Mouse (Mus musculus) hindbrain, embryonic 15.5 days (tissue): ENCODE data around the gene Cenpl. TPM values are rescaled to one million over a fixed set of nuclear protein-coding genes. Genes with fewer than 3 reads are reported as not detected.

Source experiments
- ATAC-seq: fragments of 200-750 bp; cut with Nextera tagmentation; 2 replicates; pipeline ENCODE4 v1.8.0; 2017; ENCODE audit warnings: low read depth, moderate number of reproducible peaks, moderate TSS enrichment; ENCODE audit not compliant: low FRiP score
- H3K27ac ChIP-seq: fragments of 300-500 bp; sonication (generic); replicated peaks from 2 replicates; pipeline ENCODE4 v1.5.1; 2015; ENCODE audit warnings: mild to moderate bottlenecking, inconsistent platforms
- H3K27me3 ChIP-seq: fragments of 300-500 bp; sonication (generic); 2 replicates; pipeline ENCODE4 v1.6.1; 2015; ENCODE audit warnings: control low read depth, inconsistent platforms
- H3K36me3 ChIP-seq: fragments of 300-500 bp; sonication (generic); 2 replicates; pipeline ENCODE4 v1.6.1; 2015; ENCODE audit warnings: control low read depth, inconsistent platforms
- H3K4me1 ChIP-seq: fragments of 300-500 bp; sonication (generic); replicated peaks from 2 replicates; pipeline ENCODE4 v1.6.1; 2015; ENCODE audit warnings: control low read depth, inconsistent platforms
- H3K4me2 ChIP-seq: fragments of 300-500 bp; sonication (generic); 2 replicates; pipeline ENCODE4 v1.6.1; 2015; ENCODE audit warnings: moderate library complexity, mild to moderate bottlenecking, inconsistent platforms
- H3K4me3 ChIP-seq: fragments of 300-500 bp; sonication (generic); 2 replicates; pipeline ENCODE4 v1.5.1; 2015; ENCODE audit warnings: mild to moderate bottlenecking, inconsistent platforms
- H3K9ac ChIP-seq: fragments of 300-500 bp; sonication (generic); 2 replicates; pipeline ENCODE4 v1.6.1; 2015; ENCODE audit warnings: inconsistent platforms
- H3K9me3 ChIP-seq: fragments of 300-500 bp; sonication (generic); 2 replicates; pipeline ENCODE4 v1.6.1; 2016; ENCODE audit warnings: control low read depth, inconsistent platforms
- WGBS: fragments of 180-500 bp; shearing (Covaris S2); methylation state at CpG from one replicate; pipeline ENCODE4 v1.1.7; 2015; 5-methylcytosine and 5-hydroxymethylcytosine counted together
- polyA plus RNA-seq: library from polyadenylated mRNA; unstranded; fragments of >200 nt; fragmentation: Nextera tagmentation; extraction: Ambion mirVana; gene quantifications from 2 replicates; pipeline ENCODE4 v1.2.1, GENCODE M21; 2015

The Cenpl gene
- polyA plus RNA-seq, 1 experiment from 2014 or later = 9.8 TPM

DNA sequence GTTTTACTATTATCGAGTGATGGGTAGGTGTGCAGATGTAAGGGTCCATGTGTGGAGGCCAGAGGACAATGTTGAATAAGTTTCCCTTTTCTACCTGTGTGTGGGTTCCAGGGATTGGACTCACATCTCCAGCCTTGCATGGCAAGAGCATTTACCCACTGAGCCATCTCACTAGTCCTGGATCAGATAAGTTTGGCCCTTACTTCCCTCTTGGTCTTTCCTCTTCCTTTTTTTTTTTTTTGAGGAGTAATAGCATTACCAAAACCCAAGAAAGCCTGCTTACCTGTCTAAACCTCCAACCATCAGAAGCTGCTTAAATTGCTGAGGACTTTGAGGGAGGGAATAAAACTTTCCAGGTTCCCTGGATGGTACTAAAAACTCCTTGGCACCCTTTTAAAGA lies 13.3 kb upstream of the Cenpl start:
- ATAC-seq = no peak
- peaks cover 31% of the 10 kb centered on the region for H3K36me3 ChIP-seq
- WGBS = 100% methylated on average over 1 of the region's 1 CpGs

DNA sequence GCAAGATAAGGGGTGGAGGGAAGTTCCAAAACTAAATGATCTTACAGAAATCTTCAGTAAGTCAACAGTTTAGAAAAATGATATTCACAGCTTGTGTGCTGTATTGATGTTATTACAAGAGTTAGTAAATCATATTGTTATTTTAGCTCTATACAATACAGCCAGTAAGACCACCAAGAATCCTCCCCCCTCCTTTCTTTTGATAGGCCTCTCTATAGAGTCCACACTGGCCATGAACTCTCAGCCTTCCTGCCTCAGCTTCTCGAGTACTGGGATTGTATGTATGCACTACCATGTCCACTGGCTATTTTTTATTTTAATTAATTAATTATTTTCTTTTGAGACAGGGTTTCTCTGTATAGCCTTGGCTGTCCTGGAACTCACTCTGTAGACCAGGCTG lies 7.2 kb upstream of the Cenpl start:
- H3K27ac ChIP-seq = no peak overlapping the region
- no peaks in the 10 kb centered on the region for H3K27me3 ChIP-seq
- H3K4me3 ChIP-seq = no peak overlapping the region
- no peak overlapping the region for H3K9ac ChIP-seq
- H3K4me1 ChIP-seq = no peaks in the 10 kb centered on the region
- WGBS = 90% methylated on average over 1 of the region's 1 CpGs
- peaks cover 13% of the 10 kb centered on the region for H3K36me3 ChIP-seq
- no peak overlapping the region for H3K4me2 ChIP-seq
- no peak for ATAC-seq
- no peaks in the 10 kb centered on the region for H3K9me3 ChIP-seq

More for the DNA sequence above, 13.3 kb upstream of the Cenpl start:
- Histone ChIP-seq H3K9ac (no peak overlapping the region), H3K27me3 (no peaks in the 10 kb centered on the region), H3K4me1 (no peaks in the 10 kb centered on the region), H3K9me3 (no peaks in the 10 kb centered on the region), H3K4me3 (no peak overlapping the region), H3K4me2 (no peak overlapping the region), H3K27ac (no peak overlapping the region)

DNA sequence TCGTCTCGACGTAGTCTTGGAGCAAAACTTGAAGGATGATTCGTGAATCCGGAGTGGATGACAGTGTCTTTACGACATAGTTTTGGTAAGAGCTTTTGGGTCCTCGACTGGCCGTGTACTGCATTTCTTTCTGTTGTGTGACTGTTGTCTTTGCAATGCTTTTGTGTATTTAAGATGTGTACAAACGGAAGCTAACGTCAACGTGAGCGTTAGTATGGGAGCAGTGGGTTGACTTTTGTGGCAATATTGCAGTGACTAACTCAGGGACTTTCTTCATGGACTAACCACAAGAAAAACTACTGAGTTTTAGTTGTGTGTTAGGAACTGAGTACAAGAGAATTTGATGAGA lies 733 bp downstream of the Cenpl start:
- no peaks in the 10 kb centered on the region for H3K27me3 ChIP-seq
- H3K4me2 ChIP-seq = peak overlapping the region; percentile 68
- peak overlapping the region; percentile 43; the same call in 1 of the 2 replicates for H3K27ac ChIP-seq
- no peaks in the 10 kb centered on the region for H3K9me3 ChIP-seq
- peak overlapping the region; percentile 72 for H3K4me3 ChIP-seq
- peaks cover 31% of the 10 kb centered on the region for H3K4me1 ChIP-seq
- H3K36me3 ChIP-seq = no peaks in the 10 kb centered on the region
- 0% methylated on average over 12 of the region's 12 CpGs for WGBS
- H3K9ac ChIP-seq = peak overlapping the region; percentile 58
- no peak for ATAC-seq

DNA sequence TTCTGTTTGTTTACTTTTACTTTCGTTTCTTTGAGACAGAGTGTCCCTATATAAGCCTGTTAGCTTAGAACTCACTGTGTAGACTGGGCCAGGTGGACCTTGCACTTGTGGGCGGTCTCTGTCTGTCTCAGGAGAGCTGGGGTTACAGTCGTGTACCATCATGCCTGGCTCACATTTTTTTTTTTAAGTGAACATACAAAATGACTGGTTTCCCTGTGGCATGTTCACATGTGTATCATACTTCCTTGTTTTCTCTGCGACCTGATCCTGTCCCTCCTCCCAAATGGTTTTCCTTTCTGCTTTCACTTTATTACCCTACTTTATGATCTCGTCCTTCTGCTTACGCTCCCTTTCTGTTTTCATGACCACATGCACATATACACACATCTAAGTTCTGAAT lies 5.7 kb downstream of the Cenpl start:
- Histone ChIP-seq H3K27me3 (no peaks in the 10 kb centered on the region), H3K4me1 (peaks cover 28% of the 10 kb centered on the region), H3K4me2 (no peak overlapping the region), H3K9me3 (no peaks in the 10 kb centered on the region), H3K9ac (no peak overlapping the region), H3K27ac (no peak overlapping the region), H3K4me3 (no peak overlapping the region), H3K36me3 (no peaks in the 10 kb centered on the region)
- no peak for ATAC-seq
- WGBS = 93% methylated on average over 6 of the region's 6 CpGs

DNA sequence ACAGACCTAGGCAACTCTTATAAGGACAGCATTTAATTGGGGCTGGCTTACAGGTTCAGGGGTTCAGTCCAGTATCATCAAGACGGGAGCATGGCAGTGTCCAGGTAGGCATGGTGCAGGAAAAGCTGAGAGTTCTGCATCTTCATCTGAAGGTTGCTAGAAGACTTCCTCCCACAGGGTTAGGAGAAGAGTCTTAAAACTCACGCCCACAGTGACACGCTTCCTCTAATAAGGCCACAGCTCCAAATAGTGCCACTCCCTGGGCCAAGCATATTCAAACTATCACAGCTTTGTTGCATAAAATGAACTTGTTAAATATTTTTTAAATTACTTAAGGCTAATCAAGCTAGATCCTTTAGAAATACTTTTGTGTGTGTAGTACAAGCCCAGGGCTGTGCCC lies 6.7 kb downstream of the Cenpl start:
- H3K4me1 ChIP-seq = peaks cover 18% of the 10 kb centered on the region
- H3K9ac ChIP-seq = no peak overlapping the region
- no peaks in the 10 kb centered on the region for H3K27me3 ChIP-seq
- H3K9me3 ChIP-seq = no peaks in the 10 kb centered on the region
- H3K36me3 ChIP-seq = no peaks in the 10 kb centered on the region
- H3K27ac ChIP-seq = no peak overlapping the region
- no peak overlapping the region for H3K4me3 ChIP-seq
- H3K4me2 ChIP-seq = no peak overlapping the region
- WGBS = 96% methylated on average over 3 of the region's 3 CpGs
- ATAC-seq = no peak

DNA sequence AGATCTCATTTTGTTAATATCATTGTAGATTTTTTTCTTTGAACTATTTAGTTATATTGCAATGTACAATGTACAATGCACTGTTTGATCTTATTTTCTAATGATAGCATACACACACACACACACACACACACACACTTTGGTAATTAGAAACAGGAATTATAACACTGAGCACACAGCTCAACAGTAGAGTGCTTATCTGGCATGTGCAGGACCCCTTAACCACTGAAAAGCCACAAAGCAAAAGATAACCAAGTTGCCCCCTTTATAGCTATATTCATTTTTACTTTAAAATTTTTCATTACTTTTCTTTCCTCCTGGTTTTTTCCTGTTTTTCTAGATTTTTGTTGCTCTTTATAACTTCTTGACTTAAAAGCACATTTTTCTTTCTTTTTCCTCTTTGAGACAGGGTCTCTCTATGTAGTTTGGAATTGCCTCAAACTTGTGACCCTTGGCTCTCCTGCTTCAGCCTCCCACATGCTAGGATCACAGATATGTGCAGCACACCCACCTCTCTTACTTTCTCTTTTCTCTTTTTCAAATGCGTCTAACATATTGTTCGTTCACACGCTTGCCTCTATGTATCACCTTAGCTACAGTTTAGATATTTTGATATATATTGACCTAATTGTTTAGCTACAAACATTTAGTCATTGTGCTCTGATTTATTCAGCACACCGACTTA lies 29.4 kb downstream of the Cenpl start:
- Histone ChIP-seq H3K27ac (no peak overlapping the region), H3K9me3 (no peaks in the 10 kb centered on the region), H3K4me2 (no peak overlapping the region), H3K4me1 (no peaks in the 10 kb centered on the region), H3K4me3 (no peak overlapping the region), H3K36me3 (peaks cover 44% of the 10 kb centered on the region), H3K27me3 (no peaks in the 10 kb centered on the region), H3K9ac (no peak overlapping the region)
- no peak for ATAC-seq
- WGBS = 93% methylated on average over 4 of the region's 4 CpGs

DNA sequence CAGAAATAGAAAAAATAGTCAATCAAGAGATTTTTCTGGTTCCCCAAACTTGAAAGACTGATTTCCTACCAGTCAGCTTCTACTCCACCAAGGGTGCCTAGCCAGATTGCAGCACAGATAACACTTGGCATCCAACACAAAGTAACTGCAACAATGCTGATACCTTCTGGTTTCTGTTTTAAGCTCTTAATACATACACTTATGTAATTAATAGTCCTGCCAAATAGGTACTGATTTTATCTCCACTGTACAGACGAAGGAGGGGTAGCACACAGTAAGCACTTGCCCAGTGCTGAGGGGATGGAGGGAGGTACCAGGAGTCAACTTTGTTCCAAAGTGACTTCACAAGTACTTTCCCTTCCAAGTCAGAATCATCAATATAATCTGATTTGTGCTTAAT lies 33.3 kb downstream of the Cenpl start:
- Histone ChIP-seq H3K36me3 (peaks cover 45% of the 10 kb centered on the region), H3K4me3 (no peak overlapping the region), H3K4me2 (no peak overlapping the region), H3K27ac (no peak overlapping the region), H3K9me3 (no peaks in the 10 kb centered on the region), H3K4me1 (no peaks in the 10 kb centered on the region), H3K27me3 (no peaks in the 10 kb centered on the region), H3K9ac (no peak overlapping the region)
- ATAC-seq = no peak
- 85% methylated on average over 1 of the region's 1 CpGs for WGBS

DNA sequence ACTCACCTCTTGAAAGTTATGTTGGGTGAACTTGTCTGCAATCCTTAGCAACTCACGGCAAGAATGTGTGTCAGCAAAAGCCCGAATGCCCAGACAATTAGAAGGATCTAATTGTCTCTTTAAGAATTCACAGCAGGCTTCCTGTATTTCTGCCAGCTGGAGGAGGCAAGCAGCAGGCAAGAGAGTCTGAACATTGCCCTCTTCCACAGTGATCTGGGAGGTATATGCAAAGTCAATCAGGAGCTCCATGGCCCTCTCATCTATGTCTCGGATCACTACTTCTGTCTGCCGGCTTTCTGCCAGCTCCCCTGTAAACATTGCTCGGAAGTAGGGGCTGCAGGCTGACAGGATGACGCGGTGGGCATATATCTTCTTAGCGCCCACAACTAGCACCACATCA lies 38.7 kb downstream of the Cenpl start:
- Histone ChIP-seq H3K36me3 (peaks cover 28% of the 10 kb centered on the region), H3K9ac (no peak overlapping the region), H3K27ac (no peak overlapping the region), H3K4me3 (no peak overlapping the region), H3K27me3 (no peaks in the 10 kb centered on the region), H3K9me3 (no peaks in the 10 kb centered on the region), H3K4me2 (no peak overlapping the region), H3K4me1 (no peaks in the 10 kb centered on the region)
- ATAC-seq = no peak
- 83% methylated on average over 8 of the region's 8 CpGs for WGBS

DNA sequence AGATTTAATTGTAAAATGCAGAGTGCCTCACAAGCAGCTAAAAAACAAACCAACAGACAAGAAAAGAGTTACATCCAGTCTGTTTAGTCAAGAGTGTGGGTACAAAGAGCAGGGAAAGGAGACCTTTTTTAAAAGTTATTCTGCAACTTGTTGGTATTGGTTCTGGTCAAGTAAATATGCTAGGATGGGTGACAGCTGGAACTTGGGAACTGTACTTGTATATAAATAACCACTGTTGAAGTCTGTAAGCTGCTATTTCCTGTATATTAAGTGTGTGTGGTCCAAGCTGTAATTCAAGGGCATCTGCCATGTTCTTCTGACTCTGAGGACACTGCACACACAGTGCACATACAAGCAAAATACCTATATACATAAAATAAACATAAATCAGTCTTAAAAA lies 44.1 kb downstream of the Cenpl start:
- peaks cover 2% of the 10 kb centered on the region; the same call in 1 of the 2 replicates for H3K36me3 ChIP-seq
- H3K4me2 ChIP-seq = no peak overlapping the region
- ATAC-seq = no peak
- no peak overlapping the region for H3K4me3 ChIP-seq
- H3K9ac ChIP-seq = no peak overlapping the region
- H3K4me1 ChIP-seq = no peaks in the 10 kb centered on the region
- H3K9me3 ChIP-seq = no peaks in the 10 kb centered on the region
- no peaks in the 10 kb centered on the region for H3K27me3 ChIP-seq
- no peak overlapping the region for H3K27ac ChIP-seq

DNA sequence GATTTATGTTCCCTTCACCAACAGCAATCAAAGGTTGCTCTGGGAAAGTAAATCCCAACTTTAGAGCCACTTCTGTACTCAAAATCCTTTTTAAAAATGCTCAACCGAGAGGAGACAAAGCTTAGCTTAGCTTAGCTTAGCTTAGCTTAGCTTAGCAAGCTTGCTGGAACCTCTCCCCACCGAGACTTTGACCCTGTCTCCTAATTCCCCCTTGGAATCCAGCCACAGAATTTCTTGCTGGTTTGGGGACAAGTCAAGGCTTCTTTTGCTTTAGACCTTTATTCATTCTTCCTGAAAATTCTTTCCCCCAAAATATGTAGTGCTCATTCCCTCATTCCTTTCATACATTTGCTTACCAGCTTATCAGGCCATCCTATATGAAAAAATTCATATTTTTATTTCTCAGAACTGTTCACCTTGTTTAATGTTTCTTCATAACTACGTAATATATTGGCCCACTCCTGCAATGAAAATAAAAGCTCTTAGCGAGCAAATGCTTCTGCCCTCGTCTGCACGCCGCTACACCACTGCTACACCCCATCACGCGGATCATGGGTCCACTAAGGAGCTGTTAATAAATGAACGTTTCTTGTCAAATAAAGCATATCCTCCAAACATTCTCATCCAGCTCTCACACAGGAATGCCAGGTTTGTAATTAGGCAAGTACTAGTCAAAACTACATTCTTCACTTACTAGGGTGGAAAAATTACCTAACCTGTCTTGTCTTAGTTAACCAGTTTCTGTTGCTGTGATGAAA lies 52.3 kb downstream of the Cenpl start:
- Histone ChIP-seq H3K36me3 (no peaks in the 10 kb centered on the region), H3K9me3 (no peaks in the 10 kb centered on the region), H3K27me3 (no peaks in the 10 kb centered on the region), H3K4me1 (no peaks in the 10 kb centered on the region), H3K27ac (no peak overlapping the region), H3K9ac (no peak overlapping the region), H3K4me3 (no peak overlapping the region), H3K4me2 (no peak overlapping the region)
- 91% methylated on average over 10 of the region's 10 CpGs for WGBS
- no peak for ATAC-seq

DNA sequence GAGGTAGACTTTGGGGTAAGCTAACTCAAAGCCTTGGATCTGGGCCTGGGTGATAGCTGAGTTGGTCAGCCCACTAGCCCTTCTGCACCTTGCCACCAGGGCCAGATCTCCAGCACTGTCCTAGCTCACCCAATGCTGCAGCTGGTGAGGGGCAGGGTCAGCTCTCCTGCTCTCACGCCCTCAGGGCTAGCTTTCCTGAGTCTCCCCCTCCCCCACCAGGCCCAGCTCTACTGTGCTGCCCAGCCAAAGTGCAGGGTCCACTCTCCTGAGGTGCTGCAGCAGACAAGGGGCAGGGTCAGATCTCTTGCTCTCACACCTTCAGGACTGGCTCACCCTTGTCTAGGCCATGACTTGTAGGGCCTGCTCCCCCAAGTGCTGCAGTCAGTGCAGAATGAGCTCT lies 55.9 kb downstream of the Cenpl start:
- peaks cover 17% of the 10 kb centered on the region for H3K4me1 ChIP-seq
- H3K9me3 ChIP-seq = no peaks in the 10 kb centered on the region
- ATAC-seq = no peak
- H3K9ac ChIP-seq = no peak overlapping the region
- no peak overlapping the region for H3K4me2 ChIP-seq
- WGBS = 79% methylated on average over 1 of the region's 1 CpGs
- no peaks in the 10 kb centered on the region for H3K27me3 ChIP-seq
- no peak overlapping the region for H3K27ac ChIP-seq
- H3K36me3 ChIP-seq = no peaks in the 10 kb centered on the region
- H3K4me3 ChIP-seq = no peak overlapping the region

DNA sequence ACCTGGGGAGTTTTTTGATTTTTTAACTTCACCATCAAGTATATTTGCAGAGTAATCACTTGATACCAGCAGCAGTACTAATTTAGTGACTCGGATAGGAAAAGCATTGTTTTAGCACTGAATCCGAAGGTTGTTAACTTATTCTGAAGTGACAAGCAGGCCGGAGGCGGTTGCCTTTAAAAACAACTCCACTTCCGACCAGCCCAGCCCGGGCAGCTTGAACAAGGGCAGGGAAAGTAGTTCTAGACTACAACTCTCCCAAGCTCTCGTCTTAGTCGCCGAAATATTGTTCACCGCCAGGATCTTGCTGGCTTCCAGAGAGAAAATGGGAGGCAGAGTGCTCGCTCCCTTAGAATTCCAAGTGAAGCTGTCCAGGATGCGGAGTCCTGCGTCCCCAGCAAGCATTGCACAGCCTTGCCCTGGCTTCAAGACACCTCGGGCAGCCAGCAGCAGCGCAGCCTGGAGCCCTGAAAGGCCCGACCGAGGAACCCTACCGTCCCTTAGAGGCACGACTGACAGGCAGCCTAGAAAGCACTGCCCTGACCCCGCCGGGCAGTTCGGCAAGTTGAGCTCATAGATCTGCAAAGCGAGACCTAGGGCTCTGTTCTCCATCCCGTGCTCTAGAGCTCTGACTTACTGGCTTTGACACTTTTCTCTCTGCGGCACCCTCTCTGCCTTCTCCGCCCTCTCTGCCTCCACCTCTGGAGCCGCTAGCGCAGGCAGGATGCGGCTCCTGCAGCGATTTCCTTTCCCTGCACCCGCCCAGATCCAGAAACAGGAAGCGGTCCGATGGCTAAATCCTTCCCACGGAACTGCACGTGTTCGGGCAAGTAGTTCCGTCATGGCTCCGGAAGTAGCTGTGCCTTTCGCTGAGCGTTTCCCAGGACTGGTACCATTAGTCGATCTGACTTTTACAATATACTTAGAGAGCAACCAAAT lies 60.5 kb downstream of the Cenpl start, which contains the start of gene Klhl20:
Klhl20 (minus strand) TSS at position 786 of the 939 bp plus-strand sequence.
- Histone ChIP-seq H3K4me3 (peak within 1 kb of the TSS; percentile 91), H3K9ac (peak within 1 kb of the TSS; percentile 90), H3K4me2 (peak within 1 kb of the TSS; percentile 89), H3K27me3 (0 out of 2 replicates have a peak, but pooled peaks cover 3% of the 10 kb centered on the region), H3K27ac (peak within 1 kb of the TSS; percentile 72), H3K36me3 (no peaks in the 10 kb centered on the region), H3K9me3 (no peaks in the 10 kb centered on the region), H3K4me1 (peaks cover 17% of the 10 kb centered on the region)
- WGBS = 3% methylated on average over 41 of the region's 41 CpGs
- peak; percentile 97 for ATAC-seq
